Mouse (Mus musculus): ENCODE data around the gene Pip4k2b. TPM values are rescaled to one million over a fixed set of nuclear protein-coding genes. Genes with fewer than 3 reads are reported as not detected.

Pip4k2b gene
- polyA plus RNA-seq, 1 experiment: not detected

GRCm38 (mm10) chr11:97766154-97766881, 21.8 kb upstream of the Pip4k2b start, which contains the start of gene Cwc25:
Gene Cwc25 (minus strand): TSS chr11:97766556.
- WGBS: under 1% methylated on average over 38 of the region's 38 CpGs
- Histone ChIP-seq H3K4me3 (ENCODE audit: insufficient read depth, low read depth, low read length) (peak within 1 kb of the TSS; percentile 83), H3K4me1 (ENCODE audit: control insufficient read depth, insufficient read depth, low read length) (peaks cover 4% of the 10 kb centered on the region; the same call in 1 of the 2 replicates), H3K27ac (ENCODE audit: insufficient read depth, low read depth, low read length) (peak within 1 kb of the TSS; percentile 78)
- peak; percentile 60; the same call in 1 of the 2 replicates for TF ChIP-seq POLR2A (IDR thresholded peaks at IDR 0.05; ENCODE audit: insufficient read depth, low read depth, low read length)
- no peak for TF ChIP-seq CTCF (IDR thresholded peaks at IDR 0.05; ENCODE audit: insufficient read depth, low read depth, low read length)

GRCm38 (mm10) chr11:97761638-97762037, 17.1 kb upstream of the Pip4k2b start:
- no peak overlapping the region for H3K27ac ChIP-seq (ENCODE audit: insufficient read depth, low read depth, low read length)
- peaks cover 4% of the 10 kb centered on the region; the same call in 1 of the 2 replicates for H3K4me1 ChIP-seq (ENCODE audit: control insufficient read depth, insufficient read depth, low read length)
- no peak overlapping the region for H3K4me3 ChIP-seq (ENCODE audit: insufficient read depth, low read depth, low read length)
- TF ChIP-seq POLR2A (IDR thresholded peaks at IDR 0.05; ENCODE audit: insufficient read depth, low read depth, low read length) (no peak), CTCF (IDR thresholded peaks at IDR 0.05; ENCODE audit: insufficient read depth, low read depth, low read length) (no peak)

- WGBS: 77% methylated on average over 6 of the region's 6 CpGs
- H3K4me3 ChIP-seq (ENCODE audit: insufficient read depth, low read depth, low read length): no peak overlapping the region
- TF ChIP-seq CTCF (IDR thresholded peaks at IDR 0.05; ENCODE audit: insufficient read depth, low read depth, low read length) (no peak), POLR2A (IDR thresholded peaks at IDR 0.05; ENCODE audit: insufficient read depth, low read depth, low read length) (no peak)
- no peaks in the 10 kb centered on the region for H3K4me1 ChIP-seq (ENCODE audit: control insufficient read depth, insufficient read depth, low read length)
- H3K27ac ChIP-seq (ENCODE audit: insufficient read depth, low read depth, low read length): no peak overlapping the region
Measured at GRCm38 (mm10) chr11:97758942-97759341, 14.4 kb upstream of the Pip4k2b start.

GRCm38 (mm10) chr11:97758125-97758524, 13.6 kb upstream of the Pip4k2b start:
- Histone ChIP-seq H3K4me1 (ENCODE audit: control insufficient read depth, insufficient read depth, low read length) (peaks cover 5% of the 10 kb centered on the region), H3K4me3 (ENCODE audit: insufficient read depth, low read depth, low read length) (no peak overlapping the region), H3K27ac (ENCODE audit: insufficient read depth, low read depth, low read length) (no peak overlapping the region)
- TF ChIP-seq POLR2A (IDR thresholded peaks at IDR 0.05; ENCODE audit: insufficient read depth, low read depth, low read length): no peak
- TF ChIP-seq CTCF (IDR thresholded peaks at IDR 0.05; ENCODE audit: insufficient read depth, low read depth, low read length): no peak
- 86% methylated on average over 1 of the region's 1 CpGs for WGBS

GRCm38 (mm10) chr11:97753277-97753676, 8.8 kb upstream of the Pip4k2b start:
- Histone ChIP-seq H3K4me1 (ENCODE audit: control insufficient read depth, insufficient read depth, low read length) (peaks cover 10% of the 10 kb centered on the region), H3K4me3 (ENCODE audit: insufficient read depth, low read depth, low read length) (no peak overlapping the region), H3K27ac (ENCODE audit: insufficient read depth, low read depth, low read length) (peak overlapping the region; percentile 75; the same call in 1 of the 2 replicates)
- no peak for TF ChIP-seq POLR2A (IDR thresholded peaks at IDR 0.05; ENCODE audit: insufficient read depth, low read depth, low read length)
- TF ChIP-seq CTCF (IDR thresholded peaks at IDR 0.05; ENCODE audit: insufficient read depth, low read depth, low read length): no peak
- WGBS: 56% methylated on average over 8 of the region's 8 CpGs

- H3K4me1 ChIP-seq (ENCODE audit: control insufficient read depth, insufficient read depth, low read length): peaks cover 7% of the 10 kb centered on the region
- 87% methylated on average over 5 of the region's 5 CpGs for WGBS
- no peak overlapping the region for H3K27ac ChIP-seq (ENCODE audit: insufficient read depth, low read depth, low read length)
- no peak overlapping the region for H3K4me3 ChIP-seq (ENCODE audit: insufficient read depth, low read depth, low read length)
- TF ChIP-seq POLR2A (IDR thresholded peaks at IDR 0.05; ENCODE audit: insufficient read depth, low read depth, low read length): no peak
- no peak for TF ChIP-seq CTCF (IDR thresholded peaks at IDR 0.05; ENCODE audit: insufficient read depth, low read depth, low read length)
Measured at GRCm38 (mm10) chr11:97748496-97748895, 4.0 kb upstream of the Pip4k2b start.

GRCm38 (mm10) chr11:97747773-97748172, 3.3 kb upstream of the Pip4k2b start:
- peaks cover 12% of the 10 kb centered on the region for H3K4me1 ChIP-seq (ENCODE audit: control insufficient read depth, insufficient read depth, low read length)
- H3K27ac ChIP-seq (ENCODE audit: insufficient read depth, low read depth, low read length): no peak overlapping the region
- no peak overlapping the region for H3K4me3 ChIP-seq (ENCODE audit: insufficient read depth, low read depth, low read length)
- TF ChIP-seq POLR2A (IDR thresholded peaks at IDR 0.05; ENCODE audit: insufficient read depth, low read depth, low read length) (no peak), CTCF (IDR thresholded peaks at IDR 0.05; ENCODE audit: insufficient read depth, low read depth, low read length) (no peak)
- WGBS: 88% methylated on average over 8 of the region's 8 CpGs

- H3K4me3 ChIP-seq (ENCODE audit: insufficient read depth, low read depth, low read length): peak overlapping the region; percentile 82
- H3K4me1 ChIP-seq (ENCODE audit: control insufficient read depth, insufficient read depth, low read length): peaks cover 20% of the 10 kb centered on the region
- H3K27ac ChIP-seq (ENCODE audit: insufficient read depth, low read depth, low read length): no peak overlapping the region
- no peak for TF ChIP-seq POLR2A (IDR thresholded peaks at IDR 0.05; ENCODE audit: insufficient read depth, low read depth, low read length)
- TF ChIP-seq CTCF (IDR thresholded peaks at IDR 0.05; ENCODE audit: insufficient read depth, low read depth, low read length): no peak
- 3% methylated on average over 13 of the region's 13 CpGs for WGBS
Measured at GRCm38 (mm10) chr11:97745331-97745721, 822 bp upstream of the Pip4k2b start.

GRCm38 (mm10) chr11:97744718-97745330, 320 bp upstream of the Pip4k2b start:
- WGBS: under 1% methylated on average over 57 of the region's 57 CpGs
- H3K4me3 ChIP-seq (ENCODE audit: insufficient read depth, low read depth, low read length): peak overlapping the region; percentile 89

More at GRCm38 (mm10) chr11:97744718-97745330, 320 bp upstream of the Pip4k2b start:
- peaks cover 25% of the 10 kb centered on the region for H3K4me1 ChIP-seq (ENCODE audit: control insufficient read depth, insufficient read depth, low read length)
- TF ChIP-seq POLR2A (IDR thresholded peaks at IDR 0.05; ENCODE audit: insufficient read depth, low read depth, low read length) (peak; percentile 33; the same call in 1 of the 2 replicates), CTCF (IDR thresholded peaks at IDR 0.05; ENCODE audit: insufficient read depth, low read depth, low read length) (no peak)
- peak overlapping the region; percentile 99 for H3K27ac ChIP-seq (ENCODE audit: insufficient read depth, low read depth, low read length)

Data from olfactory bulb, adult 2 months (tissue).